Mouse (Mus musculus): ENCODE data around the gene Zcchc4. TPM values are rescaled to one million over a fixed set of nuclear protein-coding genes. Genes with fewer than 3 reads are reported as not detected.

The Zcchc4 gene
- total RNA-seq, 2 experiments from 2014 or later = 16.0 to 16.8 TPM

DNA sequence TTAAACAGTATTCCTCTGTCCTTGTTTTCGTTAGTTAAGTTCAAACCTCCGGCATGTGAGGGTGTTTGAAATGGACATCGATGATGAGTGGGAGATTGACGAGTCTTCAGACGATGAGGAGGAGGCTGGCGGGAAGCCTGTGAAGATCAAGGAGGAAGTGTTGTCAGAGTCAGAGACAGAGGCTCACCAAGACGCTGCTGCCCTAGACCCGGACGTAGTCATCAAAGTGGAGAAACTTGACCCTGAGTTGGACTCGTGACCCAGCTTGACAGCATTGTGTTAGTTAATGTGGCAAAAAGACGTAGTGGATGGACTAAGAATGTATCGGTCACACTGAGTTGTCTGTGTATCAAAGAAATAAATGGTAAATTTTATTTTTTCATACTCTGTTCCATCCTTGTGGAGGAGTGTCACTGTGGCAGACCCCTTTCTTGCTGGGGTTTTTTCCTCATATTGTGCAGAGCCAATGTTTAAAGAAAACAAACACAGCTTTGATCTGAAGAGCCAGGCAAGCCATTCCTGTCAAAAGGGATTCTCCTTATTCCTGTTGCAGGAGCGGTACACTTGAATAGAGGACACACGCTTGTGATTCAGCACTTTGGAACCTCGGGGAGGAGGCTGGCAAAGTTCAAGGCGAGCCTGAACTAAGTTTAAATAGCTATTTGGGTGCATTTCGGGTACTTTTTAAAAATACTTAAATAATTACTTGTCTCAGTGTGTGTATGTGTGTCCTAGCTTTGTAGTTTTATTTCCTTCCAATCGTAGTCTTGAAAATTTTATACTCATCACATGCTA lies 91.3 kb downstream of the Zcchc4 start:
- ATAC-seq (replicated peaks; ENCODE audit: low FRiP score, poor library complexity, severe bottlenecking) = no peak

DNA sequence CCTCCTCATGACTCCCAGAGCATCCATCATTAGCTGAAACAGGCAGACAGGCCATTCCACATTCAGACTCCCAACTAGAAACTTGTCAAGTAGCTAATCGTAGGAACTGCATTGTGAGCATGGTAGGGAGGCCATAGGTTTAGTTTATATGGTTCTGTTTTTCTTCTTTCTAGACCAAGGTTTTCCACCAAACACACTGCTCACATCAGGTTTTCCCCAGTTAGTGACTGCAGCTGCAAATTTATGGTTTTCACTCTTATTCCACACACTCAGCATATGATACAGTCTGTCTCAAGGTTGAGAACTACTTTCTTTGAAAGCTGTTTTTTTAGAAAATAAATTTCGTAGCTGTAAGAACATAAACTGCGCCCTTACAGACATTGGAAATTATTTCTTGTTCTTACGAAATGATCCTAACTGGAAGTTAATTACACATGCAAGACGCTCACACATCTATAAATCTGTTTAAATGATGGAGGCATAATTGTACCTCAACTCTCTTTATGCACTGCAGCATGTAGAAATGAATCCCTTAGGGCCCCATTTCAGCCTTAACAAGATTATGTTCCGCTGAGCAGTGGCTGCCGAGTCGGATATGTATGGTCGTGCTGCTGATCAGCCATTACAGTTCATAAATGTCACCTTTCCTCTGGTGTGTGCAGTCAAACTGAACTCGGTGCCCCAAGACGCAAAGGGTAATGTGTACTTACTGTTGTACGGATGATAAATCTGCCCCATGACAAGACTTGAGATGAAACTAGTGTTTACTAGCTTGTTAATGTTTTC lies 93.9 kb downstream of the Zcchc4 start:
- ATAC-seq (replicated peaks; ENCODE audit: low FRiP score, poor library complexity, severe bottlenecking) = no peak

DNA sequence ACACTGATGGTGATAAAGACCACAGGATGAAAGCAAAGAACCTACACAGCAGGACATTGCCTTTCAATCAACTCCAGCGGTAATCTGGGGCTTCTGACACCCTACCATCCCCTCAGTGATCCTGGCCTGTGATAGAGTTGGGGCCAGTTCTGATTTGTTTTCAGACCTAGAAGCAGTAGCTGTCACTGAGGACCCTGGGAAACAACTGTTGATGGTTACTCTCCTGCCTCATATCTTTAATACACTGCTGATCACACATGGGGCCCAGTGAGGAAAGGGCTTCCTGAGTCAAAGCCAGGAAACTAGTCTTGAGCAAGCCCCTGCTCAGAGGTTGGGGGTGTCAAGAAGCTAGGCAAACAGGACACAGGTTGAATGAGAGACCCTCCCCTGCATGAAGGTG lies 96.3 kb downstream of the Zcchc4 start:
- ATAC-seq (replicated peaks; ENCODE audit: low FRiP score, poor library complexity, severe bottlenecking) = no peak

DNA sequence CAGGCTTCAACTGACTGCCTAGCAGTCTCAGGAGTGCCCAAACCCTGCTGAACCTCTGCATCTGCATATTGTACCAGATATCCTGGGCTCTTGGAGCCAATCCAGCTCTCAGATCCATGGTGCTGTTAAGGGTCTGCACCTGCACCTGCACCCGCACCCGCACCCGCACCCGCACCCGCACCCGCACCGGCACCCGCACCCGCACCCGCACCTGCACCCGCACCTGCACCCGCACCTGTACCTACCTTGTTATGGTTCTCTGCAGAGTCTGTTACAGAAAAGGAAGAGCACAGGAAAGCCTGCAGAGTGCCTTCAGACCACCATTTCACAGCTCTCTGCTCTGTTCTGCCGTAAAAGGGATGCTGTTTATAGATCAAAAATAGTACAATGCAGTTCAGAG lies 96.8 kb downstream of the Zcchc4 start:
- no peak for ATAC-seq (replicated peaks; ENCODE audit: low FRiP score, poor library complexity, severe bottlenecking)

Other genes with a start within 250 kb of the Zcchc4 start
- gene Lgi2, start 208.9 kb upstream of the Zcchc4 start, total RNA-seq (2015; ENCODE audit: low replicate concordance) = not detected in 2 replicates
- gene Lgi2, start 208.9 kb upstream of the Zcchc4 start, total RNA-seq (2017; ENCODE audit: low replicate concordance) = not detected in 2 replicates
- gene Sepsecs, start 105.7 kb upstream of the Zcchc4 start, total RNA-seq (2015; ENCODE audit: low replicate concordance) = 8.3 and 15.5 TPM in 2 replicates
- 10.1 and 27.7 TPM in 2 replicates for gene Sepsecs, start 105.7 kb upstream of the Zcchc4 start, total RNA-seq (2017; ENCODE audit: low replicate concordance)
- 68.3 and 81.1 TPM in 2 replicates for gene Pi4k2b, start 33.8 kb upstream of the Zcchc4 start, total RNA-seq (2015; ENCODE audit: low replicate concordance)
- gene Pi4k2b, start 33.8 kb upstream of the Zcchc4 start, total RNA-seq (2017; ENCODE audit: low replicate concordance) = 80.4 and 123 TPM in 2 replicates
- 15.5 and 16.2 TPM in 2 replicates for gene Anapc4, start 58.6 kb downstream of the Zcchc4 start, total RNA-seq (2015; ENCODE audit: low replicate concordance)
- 22.3 and 55.4 TPM in 2 replicates for gene Anapc4, start 58.6 kb downstream of the Zcchc4 start, total RNA-seq (2017; ENCODE audit: low replicate concordance)